Mouse (Mus musculus) neural tube, embryonic 15.5 days (tissue): Measurements from ENCODE around the gene Vps8. TPM values are rescaled to one million over a fixed set of nuclear protein-coding genes. Genes with fewer than 3 reads are reported as not detected.
A peak's percentile ranks its signal among the peaks of the same experiment; 100 is the strongest.

ENCODE experiments used
- ATAC-seq: fragments of 200-750 bp; cut with Nextera tagmentation; 2 replicates; pipeline ENCODE4 v1.8.0; 2017; ENCODE audit warnings: mild to moderate bottlenecking, moderate TSS enrichment, moderate library complexity; ENCODE audit not compliant: low FRiP score
- H3K27ac ChIP-seq: fragments of 300-500 bp; sonication (generic); replicated peaks from 2 replicates; pipeline ENCODE4 v1.5.1; 2015; ENCODE audit warnings: mild to moderate bottlenecking, inconsistent platforms
- H3K27me3 ChIP-seq: fragments of 300-500 bp; sonication (generic); replicated peaks from 2 replicates; pipeline ENCODE4 v1.6.1; 2015; ENCODE audit warnings: inconsistent platforms
- H3K36me3 ChIP-seq: fragments of 300-500 bp; sonication (generic); 2 replicates; pipeline ENCODE4 v1.6.1; 2015; ENCODE audit warnings: inconsistent platforms
- H3K4me1 ChIP-seq: fragments of 300-500 bp; sonication (generic); 2 replicates; pipeline ENCODE4 v1.6.1; 2015; ENCODE audit warnings: inconsistent platforms
- H3K4me2 ChIP-seq: fragments of 300-500 bp; sonication (generic); 2 replicates; pipeline ENCODE4 v1.6.1; 2015; ENCODE audit warnings: inconsistent platforms, mild to moderate bottlenecking, moderate library complexity
- H3K4me3 ChIP-seq: fragments of 300-500 bp; sonication (generic); replicated peaks from 2 replicates; pipeline ENCODE4 v1.5.1; 2015; ENCODE audit warnings: mild to moderate bottlenecking, inconsistent platforms
- H3K9ac ChIP-seq: fragments of 300-500 bp; sonication (generic); replicated peaks from 2 replicates; pipeline ENCODE4 v1.6.1; 2015; ENCODE audit warnings: mild to moderate bottlenecking, inconsistent platforms
- H3K9me3 ChIP-seq: fragments of 300-500 bp; sonication (generic); replicated peaks from 2 replicates; pipeline ENCODE4 v1.6.1; 2016; ENCODE audit warnings: inconsistent platforms
- WGBS: fragments of 180-500 bp; shearing (Covaris S2); methylation state at CpG from one replicate; pipeline ENCODE4 v1.1.7; 2015; ENCODE audit warnings: mixed read lengths; 5-methylcytosine and 5-hydroxymethylcytosine counted together
- polyA plus RNA-seq: library from polyadenylated mRNA; unstranded; fragments of >200 nt; fragmentation: Nextera tagmentation; extraction: Ambion mirVana; gene quantifications from 2 replicates; pipeline ENCODE4 v1.2.1, GENCODE M21; 2015

Vps8 gene
- polyA plus RNA-seq, 1 experiment from 2014 or later: 34.1 TPM

- no peak for ATAC-seq
Measured at GRCm38 (mm10) chr16:21631815-21632222, 208.9 kb downstream of the Vps8 start.

GRCm38 (mm10) chr16:21634460-21634859, 211.5 kb downstream of the Vps8 start:
- H3K27me3 ChIP-seq: no peaks in the 10 kb centered on the region
- no peaks in the 10 kb centered on the region for H3K9me3 ChIP-seq
- no peaks in the 10 kb centered on the region for H3K4me1 ChIP-seq
- no peak overlapping the region for H3K9ac ChIP-seq
- no peaks in the 10 kb centered on the region for H3K36me3 ChIP-seq
- H3K4me3 ChIP-seq: no peak overlapping the region
- H3K27ac ChIP-seq: no peak overlapping the region
- H3K4me2 ChIP-seq: no peak overlapping the region
- no peak for ATAC-seq

More at GRCm38 (mm10) chr16:21631815-21632222, 208.9 kb downstream of the Vps8 start:
- no peak overlapping the region for H3K4me2 ChIP-seq
- H3K27ac ChIP-seq: no peak overlapping the region
- no peak overlapping the region for H3K4me3 ChIP-seq
- H3K27me3 ChIP-seq: no peaks in the 10 kb centered on the region
- peaks cover 15% of the 10 kb centered on the region for H3K4me1 ChIP-seq
- no peaks in the 10 kb centered on the region for H3K9me3 ChIP-seq
- no peak overlapping the region for H3K9ac ChIP-seq
- WGBS: 84% methylated on average over 4 of the region's 4 CpGs
- H3K36me3 ChIP-seq: no peaks in the 10 kb centered on the region

- Histone ChIP-seq H3K4me1 (no peaks in the 10 kb centered on the region), H3K27me3 (no peaks in the 10 kb centered on the region), H3K4me2 (no peak overlapping the region), H3K9me3 (no peaks in the 10 kb centered on the region), H3K27ac (no peak overlapping the region), H3K36me3 (peaks cover 7% of the 10 kb centered on the region; the same call in 1 of the 2 replicates), H3K4me3 (no peak overlapping the region), H3K9ac (no peak overlapping the region)
- no peak for ATAC-seq
- 86% methylated on average over 5 of the region's 5 CpGs for WGBS
Measured at GRCm38 (mm10) chr16:21636156-21636853, 213.4 kb downstream of the Vps8 start.

GRCm38 (mm10) chr16:21637201-21637819, 214.4 kb downstream of the Vps8 start:
- ATAC-seq: no peak
- Histone ChIP-seq H3K9me3 (no peaks in the 10 kb centered on the region), H3K9ac (no peak overlapping the region), H3K27me3 (no peaks in the 10 kb centered on the region), H3K4me3 (no peak overlapping the region), H3K27ac (no peak overlapping the region), H3K36me3 (peaks cover 7% of the 10 kb centered on the region; the same call in 1 of the 2 replicates), H3K4me2 (no peak overlapping the region), H3K4me1 (no peaks in the 10 kb centered on the region)
- WGBS: 83% methylated on average over 11 of the region's 11 CpGs

- H3K27me3 ChIP-seq: no peaks in the 10 kb centered on the region
- no peak for ATAC-seq
- H3K27ac ChIP-seq: no peak overlapping the region
- H3K4me3 ChIP-seq: no peak overlapping the region
- WGBS: 85% methylated on average over 7 of the region's 7 CpGs
- no peaks in the 10 kb centered on the region for H3K9me3 ChIP-seq
- H3K36me3 ChIP-seq: peaks cover 10% of the 10 kb centered on the region; the same call in 1 of the 2 replicates
- no peak overlapping the region for H3K9ac ChIP-seq
- H3K4me2 ChIP-seq: no peak overlapping the region
- peaks cover 14% of the 10 kb centered on the region; the same call in 1 of the 2 replicates for H3K4me1 ChIP-seq
Measured at GRCm38 (mm10) chr16:21640766-21641499, 218.0 kb downstream of the Vps8 start.

- no peak for ATAC-seq
- H3K4me3 ChIP-seq: no peak overlapping the region
- no peak overlapping the region for H3K4me2 ChIP-seq
- no peak overlapping the region for H3K9ac ChIP-seq
- no peaks in the 10 kb centered on the region for H3K9me3 ChIP-seq
- H3K27ac ChIP-seq: no peak overlapping the region
- H3K27me3 ChIP-seq: no peaks in the 10 kb centered on the region
- H3K4me1 ChIP-seq: peaks cover 14% of the 10 kb centered on the region; the same call in 1 of the 2 replicates
- H3K36me3 ChIP-seq: peaks cover 10% of the 10 kb centered on the region; the same call in 1 of the 2 replicates
- WGBS: 87% methylated on average over 3 of the region's 3 CpGs
Measured at GRCm38 (mm10) chr16:21641944-21642343, 219.0 kb downstream of the Vps8 start.

GRCm38 (mm10) chr16:21642906-21643305, 220.0 kb downstream of the Vps8 start:
- no peaks in the 10 kb centered on the region for H3K27me3 ChIP-seq
- ATAC-seq: no peak
- H3K36me3 ChIP-seq: peaks cover 10% of the 10 kb centered on the region; the same call in 1 of the 2 replicates
- H3K9me3 ChIP-seq: no peaks in the 10 kb centered on the region
- no peak overlapping the region for H3K9ac ChIP-seq
- no peak overlapping the region for H3K4me3 ChIP-seq
- 90% methylated on average over 5 of the region's 5 CpGs for WGBS
- peaks cover 14% of the 10 kb centered on the region; the same call in 1 of the 2 replicates for H3K4me1 ChIP-seq
- H3K4me2 ChIP-seq: no peak overlapping the region
- 0 out of 2 replicates have a peak overlapping the region, but pooled peaks have one; percentile 23 for H3K27ac ChIP-seq

- Histone ChIP-seq H3K27me3 (no peaks in the 10 kb centered on the region), H3K9ac (no peak overlapping the region), H3K36me3 (peaks cover 10% of the 10 kb centered on the region; the same call in 1 of the 2 replicates), H3K4me1 (peaks cover 14% of the 10 kb centered on the region; the same call in 1 of the 2 replicates), H3K9me3 (no peaks in the 10 kb centered on the region), H3K4me2 (no peak overlapping the region), H3K4me3 (no peak overlapping the region), H3K27ac (peak overlapping the region; percentile 71)
- peak; percentile 45; the same call in 1 of the 2 replicates for ATAC-seq
- WGBS: 59% methylated on average over 2 of the region's 2 CpGs
Measured at GRCm38 (mm10) chr16:21643621-21644041, 220.7 kb downstream of the Vps8 start.

GRCm38 (mm10) chr16:21644066-21644561, 221.2 kb downstream of the Vps8 start:
- H3K27me3 ChIP-seq: no peaks in the 10 kb centered on the region
- H3K4me1 ChIP-seq: peaks cover 14% of the 10 kb centered on the region; the same call in 1 of the 2 replicates
- WGBS: 55% methylated on average over 17 of the region's 17 CpGs
- no peak overlapping the region for H3K9ac ChIP-seq
- peak; percentile 29; the same call in 1 of the 2 replicates for ATAC-seq
- H3K9me3 ChIP-seq: no peaks in the 10 kb centered on the region
- H3K36me3 ChIP-seq: peaks cover 10% of the 10 kb centered on the region; the same call in 1 of the 2 replicates
- H3K27ac ChIP-seq: peak overlapping the region; percentile 71
- H3K4me2 ChIP-seq: no peak overlapping the region
- H3K4me3 ChIP-seq: no peak overlapping the region

GRCm38 (mm10) chr16:21644574-21644973, 221.7 kb downstream of the Vps8 start:
- peak overlapping the region; percentile 71 for H3K27ac ChIP-seq
- no peak overlapping the region for H3K9ac ChIP-seq
- no peak overlapping the region for H3K4me3 ChIP-seq
- no peaks in the 10 kb centered on the region for H3K9me3 ChIP-seq
- no peak overlapping the region for H3K4me2 ChIP-seq
- 61% methylated on average over 3 of the region's 3 CpGs for WGBS
- no peak for ATAC-seq
- no peaks in the 10 kb centered on the region for H3K27me3 ChIP-seq
- peaks cover 14% of the 10 kb centered on the region; the same call in 1 of the 2 replicates for H3K4me1 ChIP-seq
- peaks cover 10% of the 10 kb centered on the region; the same call in 1 of the 2 replicates for H3K36me3 ChIP-seq

- Histone ChIP-seq H3K4me3 (no peak overlapping the region), H3K9ac (no peak overlapping the region), H3K9me3 (no peaks in the 10 kb centered on the region), H3K4me2 (no peak overlapping the region), H3K27ac (no peak overlapping the region), H3K36me3 (peaks cover 6% of the 10 kb centered on the region; the same call in 1 of the 2 replicates), H3K4me1 (peaks cover 14% of the 10 kb centered on the region; the same call in 1 of the 2 replicates), H3K27me3 (no peaks in the 10 kb centered on the region)
- whole genome bisulfite sequencing: 83% methylated on average over 3 of the region's 3 CpGs
- ATAC-seq: no peak
Measured at GRCm38 (mm10) chr16:21645915-21646314, 223.0 kb downstream of the Vps8 start.
